Mouse (Mus musculus) heart, postnatal 10 days (tissue): ENCODE data around the gene Wdr20. TPM values are rescaled to one million over a fixed set of nuclear protein-coding genes. Genes with fewer than 3 reads are reported as not detected.
A peak's percentile ranks its signal among the peaks of the same experiment; 100 is the strongest.

Experiments
- DNase-seq, 2 experiments: peaks; one replicate each; pipeline ENCODE4 v3.0.0; 2021
- intact Hi-C: fragments of 180-260 bp; cut with DNase I; formaldehyde crosslinking; loops from one replicate; pipeline ENCODE4 v1.15.1; 2025
- total RNA-seq, 2 experiments: library from RNA; stranded (reverse); gene quantifications; 2 replicates each; pipeline ENCODE4 v1.2.3; 2021

Wdr20 gene
- total RNA-seq, 2 experiments from 2014 or later, result 29.0 to 34.0 TPM

DNA sequence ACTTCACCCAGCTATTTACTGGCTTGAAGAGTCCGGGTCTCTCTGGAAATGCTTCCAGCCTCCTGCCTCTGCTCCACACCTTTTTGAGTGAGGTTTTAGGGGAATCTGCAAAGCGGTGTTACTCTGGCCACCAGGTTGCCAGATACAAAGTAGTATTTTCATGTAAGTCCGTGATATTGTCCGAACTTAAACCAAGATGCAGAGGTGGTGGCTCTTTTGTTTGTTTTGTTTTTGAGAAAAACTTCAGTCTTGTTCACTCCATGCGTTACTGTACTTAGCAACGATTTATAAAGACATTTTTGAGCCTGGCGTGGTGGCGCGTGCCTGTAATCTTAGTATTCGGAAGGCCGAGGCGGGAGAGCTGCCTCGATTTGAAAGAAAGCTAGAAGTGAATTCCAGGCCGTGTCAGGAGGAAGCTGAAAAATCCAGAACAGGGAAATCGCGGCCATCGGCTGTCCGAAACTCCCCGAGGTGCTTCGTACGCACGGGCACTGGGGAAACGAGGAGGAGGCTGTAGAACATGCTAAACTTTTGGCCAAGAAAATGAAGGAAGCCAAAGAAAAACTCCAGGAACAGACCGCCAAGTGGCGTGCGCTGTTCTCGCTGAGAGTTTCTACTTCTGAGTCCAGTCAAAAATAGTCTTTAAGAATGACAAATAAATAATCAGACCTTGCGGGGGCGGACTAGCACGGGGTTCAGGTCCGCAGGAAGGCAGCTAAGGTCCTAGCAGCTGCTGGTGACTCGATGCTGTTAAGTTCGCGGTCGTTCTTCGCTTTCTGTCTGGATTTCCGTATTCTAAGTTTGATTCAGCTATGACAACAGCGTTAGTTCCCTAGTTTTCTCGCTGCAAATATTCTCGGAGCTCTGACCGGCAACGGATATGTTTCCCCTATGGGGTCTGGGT is 106.7 kb downstream of the Wdr20 start:
- peak; percentile 58 to 59 for DNase-seq
- intact Hi-C loops, result loop anchor here (2.0 to 10.0 kb wide), 6 partner anchors 106 to 412 kb away; partner anchors contain the start of genes Hsp90aa1 and Ppp2r5c

GRCm38 (mm10) chr12:110845131-110845880 is 107.6 kb downstream of the Wdr20 start:
- DNase-seq, result peak; percentile 95
- intact Hi-C loops, result loop anchor here (2.0 to 10.0 kb wide), 3 partner anchors 107 to 181 kb away; no protein-coding TSS in a partner anchor

DNA sequence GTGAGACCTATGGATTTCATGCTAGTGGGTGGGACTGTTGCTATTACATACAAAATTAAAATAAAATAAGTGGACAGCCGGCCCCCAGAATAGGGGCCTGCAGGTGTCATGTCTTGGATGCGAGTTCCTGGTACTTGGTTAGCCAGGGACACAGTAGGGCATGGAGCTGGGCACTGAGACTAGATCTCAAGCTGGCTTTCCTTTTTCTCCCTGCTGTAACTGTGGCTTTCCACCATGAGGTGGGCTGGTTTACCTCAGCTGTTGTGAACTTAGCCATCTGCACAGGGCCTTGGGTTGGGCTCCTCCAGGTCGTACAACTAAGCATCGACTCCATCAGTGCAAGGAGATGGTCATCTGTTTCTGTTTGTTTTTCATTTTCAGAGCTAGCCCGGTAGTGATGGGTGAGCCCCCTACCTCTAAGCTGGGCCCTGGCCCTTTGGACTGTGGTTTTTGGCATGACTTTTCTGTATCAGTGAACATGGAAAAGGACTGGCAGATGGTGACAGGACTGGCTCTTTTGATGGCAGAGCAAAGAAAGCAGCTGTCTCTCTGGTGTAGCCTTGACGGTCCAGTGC is 108.5 kb downstream of the Wdr20 start:
- intact Hi-C loops, result loop anchor here (5.0 to 10.0 kb wide), 2 partner anchors 146 to 181 kb away; no protein-coding TSS in a partner anchor
- no peak for DNase-seq

DNA sequence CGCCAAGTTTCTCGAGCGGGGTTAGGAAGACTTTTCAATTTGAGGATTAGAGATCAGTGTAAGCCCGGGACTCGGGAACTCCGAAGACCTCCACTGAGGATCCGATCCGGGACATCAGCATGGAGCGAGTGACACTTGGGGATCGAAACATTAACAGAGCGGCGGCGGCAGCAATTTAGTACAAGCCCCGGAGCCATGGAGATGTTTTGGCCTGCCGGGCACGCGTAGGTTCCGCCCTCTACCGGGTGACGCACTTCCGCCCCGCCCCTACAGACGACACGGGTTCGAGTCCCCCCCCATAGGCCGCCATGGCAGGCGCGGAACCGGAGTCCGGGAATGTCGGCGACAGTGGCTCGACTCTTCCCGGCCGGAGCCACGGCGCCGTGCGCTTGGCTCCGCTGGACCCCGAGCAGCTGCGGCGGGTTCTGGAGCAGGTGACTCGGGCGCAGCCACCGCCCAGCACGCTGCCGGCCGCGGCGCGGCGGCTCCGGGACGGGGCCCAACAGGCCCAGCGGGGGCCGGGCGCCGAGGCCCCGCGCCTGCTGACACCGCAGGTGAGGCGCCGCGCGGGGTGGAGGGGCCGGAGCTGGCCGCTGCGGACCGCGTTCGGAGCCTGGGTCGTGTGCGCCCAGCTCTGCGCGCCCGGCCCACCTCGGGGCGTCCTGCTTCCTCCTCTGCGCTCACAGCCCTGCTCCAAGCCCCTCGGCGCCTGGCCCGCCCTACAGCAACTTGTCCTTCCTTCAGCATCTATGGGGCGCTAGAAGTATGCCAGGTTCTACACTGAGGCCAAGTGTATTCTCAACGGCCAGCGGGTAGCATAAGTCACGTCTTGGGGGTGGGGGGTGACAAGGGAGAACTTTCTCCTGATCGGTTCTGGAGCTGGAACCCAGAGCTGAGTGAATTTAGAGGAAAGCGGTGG is 112.5 kb downstream of the Wdr20 start, which contains the start of gene Zfp839:
TSS of gene Zfp839 (plus strand) at position 244 of the 919 bp plus-strand sequence.
- intact Hi-C loops, result no loop called here
- peak; percentile 91 to 92 for DNase-seq

DNA sequence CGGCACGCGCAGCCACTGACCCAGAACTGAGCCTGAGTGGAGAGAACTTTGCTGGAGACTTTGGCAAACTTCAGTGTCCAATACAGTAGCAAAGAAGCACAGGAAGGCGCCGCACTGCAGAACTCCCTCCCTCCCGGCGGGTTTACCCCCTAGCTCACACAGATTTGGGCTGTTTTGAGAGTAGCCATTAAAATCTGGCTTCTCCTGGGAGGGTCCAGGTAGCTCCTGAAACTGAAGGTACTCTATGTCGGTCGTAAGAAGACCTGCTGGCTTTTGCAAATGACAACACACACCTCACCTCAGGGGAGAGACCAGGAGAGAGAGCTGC is 113.1 kb downstream of the Wdr20 start:
- intact Hi-C loops, result no loop called here

DNA sequence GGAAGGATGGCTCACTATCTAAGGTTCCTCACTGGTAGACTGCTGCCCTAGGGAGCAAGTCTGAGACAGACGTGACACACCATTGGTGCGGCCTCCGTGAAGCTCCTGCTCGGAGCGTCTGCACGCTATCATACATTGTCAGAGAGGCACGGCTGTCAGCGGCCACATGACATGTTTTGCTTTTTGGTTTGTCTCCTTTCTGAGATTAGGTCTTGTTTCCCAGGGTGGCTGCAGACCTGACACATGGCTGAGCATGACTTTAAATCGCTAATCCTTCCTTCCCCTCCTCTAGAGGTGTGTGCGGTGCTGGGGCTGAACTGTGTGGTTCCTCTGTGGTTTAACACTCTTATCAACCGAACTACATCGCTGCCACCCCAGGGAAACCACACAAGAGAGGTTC is 113.7 kb downstream of the Wdr20 start:
- intact Hi-C loops, result no loop called here

More for the DNA sequence above, 113.1 kb downstream of the Wdr20 start:
- DNase-seq, result no peak

GRCm38 (mm10) chr12:110851923-110852322 is 114.2 kb downstream of the Wdr20 start:
- intact Hi-C loops, result no loop called here
- no peak for DNase-seq

More for the DNA sequence above, 113.7 kb downstream of the Wdr20 start:
- no peak for DNase-seq

Other genes starting within 250 kb of the Wdr20 start
- 100 to 1,000 TPM; 162 to 183 TPM for gene Dync1h1, start 136.5 kb upstream of the Wdr20 start, total RNA-seq
- not detected for gene 1700001K19Rik, start 55.3 kb upstream of the Wdr20 start, total RNA-seq
- 100 to 1,000 TPM; 176 to 182 TPM for gene Hsp90aa1, start 35.2 kb upstream of the Wdr20 start, total RNA-seq
- under 1 TPM; 0.57 to 0.62 TPM for gene Mok, start 103.0 kb downstream of the Wdr20 start, total RNA-seq
- gene Zfp839, start 112.3 kb downstream of the Wdr20 start, total RNA-seq, result 1 to 10 TPM; 7.1 to 7.4 TPM
- 10 to 100 TPM; 37.0 to 43.9 TPM for gene Cinp, start 151.2 kb downstream of the Wdr20 start, total RNA-seq
- gene Tecpr2, start 151.3 kb downstream of the Wdr20 start, total RNA-seq, result 1 to 10 TPM; 5.2 to 6.3 TPM
- 10 to 100 TPM; 35.4 to 70.2 TPM for gene Ankrd9, start 241.1 kb downstream of the Wdr20 start, total RNA-seq